Mouse (Mus musculus) megakaryocyte-erythroid progenitor cell, adult 5-6 weeks (primary cell): ENCODE measurements around the gene Ttf1. TPM values are rescaled to one million over a fixed set of nuclear protein-coding genes. Genes with fewer than 3 reads are reported as not detected.

Experiments
- ATAC-seq: replicated peaks from 2 replicates; pipeline ENCODE4 v1.8.0; 2016; ENCODE audit warnings: mild to moderate bottlenecking, inconsistent platforms; ENCODE audit not compliant: severe bottlenecking, poor library complexity, low FRiP score, low TSS enrichment
- total RNA-seq, 2 experiments: library from RNA; stranded (forward) in 1 of 2; stranded (reverse) in 1 of 2; fragments of 200-1000, 215-1000 nt in 1 of 2; fragments of >200 nt in 1 of 2; fragmentation: Nextera tagmentation in 1 of 2; gene quantifications; 2 replicates each; pipeline ENCODE4 v1.2.3; 2014 to 2017

Ttf1 gene
- total RNA-seq (2014; fragmentation: Nextera tagmentation): 23.8 and 24.3 TPM in 2 replicates
- 20.0 and 22.5 TPM in 2 replicates for total RNA-seq (2017)

DNA sequence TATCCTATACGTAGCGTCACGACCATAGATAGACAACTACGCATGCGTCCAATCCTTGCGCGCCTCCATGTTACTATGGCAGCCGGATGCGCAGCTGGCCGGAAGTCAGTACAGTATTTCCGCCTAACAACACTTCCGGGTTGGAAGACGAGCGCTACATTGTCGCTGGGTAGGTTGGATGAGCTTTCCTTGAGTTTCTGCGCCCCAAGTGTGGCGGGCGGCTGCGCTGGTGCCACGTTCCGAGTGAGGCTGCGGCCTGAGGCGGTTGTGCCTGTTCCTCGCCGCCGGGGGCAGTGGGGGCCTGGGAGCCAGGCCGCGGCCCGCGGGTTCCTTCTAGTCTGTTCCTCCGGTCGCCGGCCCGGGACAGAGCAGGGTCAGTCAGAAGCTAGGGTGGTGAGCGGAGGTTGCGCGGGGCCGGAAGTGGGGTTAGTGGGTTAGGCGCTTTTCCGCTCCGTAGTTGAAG lies at the start of gene Ttf1:
Gene Ttf1, plus strand, starts transcription at position 128 of the 463 bp plus-strand sequence.
- ATAC-seq: peak; percentile 96

DNA sequence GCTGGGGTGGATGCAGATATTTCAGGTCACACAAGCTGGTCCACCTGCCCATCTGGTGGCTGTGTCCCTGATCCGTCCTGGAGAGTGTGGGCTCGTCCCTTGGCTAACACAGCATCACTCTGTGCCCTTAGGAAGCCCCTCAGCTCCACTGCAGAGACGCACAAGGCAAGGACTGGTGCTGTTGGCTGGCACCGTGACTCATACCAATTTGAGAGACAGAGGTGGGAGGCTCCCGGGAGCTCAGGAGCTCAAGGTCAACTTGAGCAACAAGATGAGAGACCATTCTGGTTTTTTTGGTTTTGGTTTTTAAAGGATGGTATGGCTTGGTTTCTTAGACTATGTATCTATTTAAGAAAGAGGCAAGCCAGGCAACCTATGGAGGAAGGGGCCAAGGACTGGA lies 47.5 kb upstream of the Ttf1 start:
- ATAC-seq: no peak

GRCm38 (mm10) chr2:29016599-29017587 lies 43.2 kb upstream of the Ttf1 start:
- ATAC-seq: no peak

- ATAC-seq: peak; percentile 87
These were observed 41.4 kb upstream of the Ttf1 start for GRCm38 (mm10) chr2:29018680-29019079.

DNA sequence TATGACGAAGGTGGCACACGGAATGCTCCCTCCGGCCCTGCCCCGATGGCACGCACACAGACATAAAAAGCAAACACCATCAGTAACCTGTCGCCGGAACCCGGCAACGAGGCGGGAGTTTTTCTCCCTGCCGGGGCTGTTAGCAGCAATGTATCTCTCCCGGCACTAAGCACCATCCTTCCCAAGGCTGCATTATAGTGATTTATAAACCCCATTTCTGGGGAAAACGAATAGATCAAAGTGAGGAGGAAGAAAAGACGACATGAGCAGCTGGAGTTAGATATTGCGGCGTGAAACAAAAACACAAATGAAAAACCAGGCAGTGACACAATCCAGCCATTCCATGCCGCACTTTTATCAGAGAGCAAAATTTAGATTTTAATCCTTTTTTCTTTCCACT lies 39.0 kb upstream of the Ttf1 start:
- no peak for ATAC-seq

GRCm38 (mm10) chr2:29023001-29023400 lies 37.1 kb upstream of the Ttf1 start:
- ATAC-seq: no peak

DNA sequence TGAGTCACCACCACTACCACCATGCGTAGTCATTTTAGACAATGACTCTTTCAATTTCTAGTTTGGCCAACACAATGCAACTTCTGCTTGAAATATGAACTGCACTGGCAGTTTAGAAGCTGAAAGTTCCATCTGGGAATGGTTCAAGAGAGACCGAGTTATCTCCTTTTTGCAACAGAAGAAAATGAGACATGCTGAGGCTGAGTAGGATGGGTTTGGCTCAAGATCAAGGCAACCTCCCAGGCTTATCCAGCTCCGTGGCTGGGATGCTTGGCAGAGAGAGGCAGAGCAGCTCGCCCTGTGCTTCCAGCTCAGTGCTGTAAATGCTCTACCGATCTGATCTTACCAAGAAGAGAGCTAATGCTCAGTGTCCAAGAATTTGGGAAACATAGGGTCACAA lies 34.8 kb upstream of the Ttf1 start:
- no peak for ATAC-seq

DNA sequence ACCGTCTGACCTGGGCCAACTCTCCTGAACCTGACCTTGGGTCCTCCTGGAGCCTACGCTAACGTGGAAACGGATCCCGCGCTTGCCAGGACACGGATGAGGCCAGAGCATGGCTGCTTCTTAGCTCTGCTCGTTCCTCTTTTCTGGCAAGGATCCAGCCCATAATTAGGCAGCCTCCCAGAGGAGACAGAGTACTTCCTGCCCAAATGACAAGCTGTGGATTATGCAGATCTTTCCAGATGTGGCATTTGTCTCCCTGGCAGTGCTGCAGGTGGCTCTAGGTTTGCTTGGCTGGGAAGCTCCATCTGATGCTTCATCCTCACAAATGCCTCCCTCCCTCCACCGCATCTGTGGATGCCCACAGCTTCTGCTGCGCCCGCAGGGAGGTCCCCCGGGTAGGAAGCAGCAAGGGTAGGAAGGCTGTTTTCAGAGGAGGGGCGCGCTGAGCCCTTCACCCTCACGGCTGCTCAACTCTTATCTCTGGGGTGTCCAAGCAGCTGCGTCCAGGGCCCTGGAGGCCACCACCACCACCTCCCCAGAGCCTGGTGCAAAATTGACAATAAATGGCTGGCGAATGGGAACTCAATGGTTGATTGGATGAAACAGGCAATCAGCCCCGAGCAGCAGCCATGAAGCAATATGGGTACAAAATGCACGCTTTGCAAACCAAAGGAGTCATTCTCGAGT lies 29.9 kb upstream of the Ttf1 start:
- no peak for ATAC-seq

DNA sequence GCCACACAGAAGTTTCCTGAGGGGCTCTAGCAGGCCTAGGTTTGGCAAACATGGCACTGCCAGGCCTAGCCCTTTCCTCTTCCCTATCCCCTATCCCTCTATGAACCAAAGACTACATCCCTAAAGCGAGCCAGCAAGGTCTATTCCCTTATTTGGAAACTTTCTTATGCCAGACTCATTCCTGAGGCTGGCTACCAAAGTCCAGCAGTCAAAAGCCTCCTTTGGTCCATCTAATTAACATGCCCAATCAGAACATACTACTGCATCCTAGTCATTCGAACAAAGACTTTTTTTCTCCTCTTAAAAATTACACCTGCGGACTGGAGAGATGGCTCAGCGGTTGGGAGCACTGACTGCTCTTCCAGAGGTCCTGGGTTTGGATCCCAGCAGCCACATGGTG lies 28.1 kb upstream of the Ttf1 start:
- ATAC-seq: no peak

DNA sequence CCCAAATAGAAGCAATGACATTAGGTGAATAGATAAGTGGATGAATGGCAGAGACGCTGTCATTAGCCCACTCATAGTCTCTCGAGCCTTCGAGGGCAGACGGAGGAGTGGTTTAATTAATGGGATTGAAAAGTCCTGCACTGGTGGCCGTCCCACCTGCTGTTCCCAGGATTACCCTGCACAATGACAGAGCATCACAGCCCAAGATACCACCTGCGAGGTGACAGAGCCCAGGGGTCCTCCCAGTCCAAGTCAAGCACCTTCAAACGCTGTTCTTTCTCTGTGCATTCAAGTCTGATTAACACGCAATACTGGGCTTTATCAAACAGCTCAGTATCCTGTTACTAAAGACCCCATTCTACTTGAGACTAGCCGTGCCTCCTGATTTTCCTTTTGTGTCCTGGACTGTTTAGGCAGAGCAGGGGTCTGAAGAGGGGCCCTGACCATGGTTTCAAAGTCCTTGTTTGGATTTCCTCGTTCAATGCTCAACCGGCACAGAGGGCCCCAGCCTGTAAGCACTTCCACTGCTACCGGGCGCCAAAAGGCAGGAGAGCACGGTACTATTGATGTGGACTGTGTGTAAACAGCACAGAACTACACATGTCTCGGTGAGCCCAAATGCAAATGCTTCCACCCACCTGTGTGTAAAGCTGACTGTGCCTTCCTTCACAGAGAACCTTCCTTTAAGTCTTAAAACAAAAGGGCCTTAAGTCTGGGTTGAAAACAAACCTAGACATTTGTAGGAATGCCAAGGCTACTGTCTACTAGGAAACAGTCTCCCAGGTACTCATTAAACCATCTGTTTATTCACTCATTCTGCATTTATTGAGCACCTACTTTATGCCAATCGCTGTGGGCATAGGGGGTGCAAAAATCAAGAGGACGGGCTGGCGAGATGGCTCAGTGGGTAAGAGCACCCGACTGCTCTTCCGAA lies 25.3 kb upstream of the Ttf1 start:
- no peak for ATAC-seq

DNA sequence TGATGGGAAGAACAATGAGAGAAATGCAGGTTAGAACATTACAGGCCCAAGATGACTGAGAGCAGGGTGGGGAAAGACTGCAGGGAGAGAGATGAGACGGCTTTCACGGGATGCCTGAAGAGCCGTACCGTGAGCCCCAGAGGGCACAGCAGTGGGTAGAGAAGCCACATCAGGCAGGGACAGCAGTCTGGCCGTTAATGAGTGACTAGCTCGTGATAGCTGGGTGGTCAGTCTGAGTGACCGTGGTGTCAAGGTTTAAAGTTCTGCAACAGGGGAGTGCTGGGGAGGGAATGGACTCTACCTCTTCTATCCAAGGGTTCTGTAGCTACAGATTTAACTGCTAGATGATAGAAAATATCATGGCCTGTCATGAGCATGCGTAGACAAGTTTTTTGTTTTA lies 24.4 kb upstream of the Ttf1 start:
- no peak for ATAC-seq

- ATAC-seq: no peak
These were observed 20.3 kb upstream of the Ttf1 start for GRCm38 (mm10) chr2:29039741-29040140.

- no peak for ATAC-seq
These were observed 19.2 kb upstream of the Ttf1 start for GRCm38 (mm10) chr2:29040594-29041476.

DNA sequence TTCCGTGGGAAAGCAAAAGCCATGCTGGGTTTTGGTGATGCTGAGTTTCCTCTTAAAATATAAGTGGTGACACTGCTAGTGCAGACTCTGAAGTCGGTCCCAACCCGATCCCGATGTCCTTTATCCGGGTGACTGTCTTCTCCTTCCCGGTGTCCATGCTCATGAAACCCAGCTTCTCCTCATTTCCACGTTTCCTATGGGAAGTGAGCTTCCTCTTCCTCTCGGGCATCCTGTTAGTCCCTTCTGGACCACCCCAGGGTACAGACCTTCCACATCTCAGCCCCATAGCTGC lies 18.6 kb upstream of the Ttf1 start:
- ATAC-seq: no peak

- ATAC-seq: no peak
These were observed 17.9 kb upstream of the Ttf1 start for GRCm38 (mm10) chr2:29042124-29042523.

GRCm38 (mm10) chr2:29046151-29046550 lies 13.9 kb upstream of the Ttf1 start:
- no peak for ATAC-seq

GRCm38 (mm10) chr2:29051932-29052331 lies 8.1 kb upstream of the Ttf1 start:
- ATAC-seq: no peak

- ATAC-seq: peak; percentile 37; the same call in 1 of the 2 replicates
These were observed 7.1 kb upstream of the Ttf1 start for GRCm38 (mm10) chr2:29052943-29053454.
